Mouse (Mus musculus) CD4-positive, CD25-positive, alpha-beta regulatory T cell, adult 4 months (primary cell): ENCODE measurements around the gene Iqgap1. TPM values are rescaled to one million over a fixed set of nuclear protein-coding genes. Genes with fewer than 3 reads are reported as not detected.

ENCODE experiments used
- ATAC-seq: one replicate; pipeline ENCODE4 v1.8.0; 2017
- polyA plus RNA-seq, 2 experiments: library from polyadenylated mRNA; unstranded; fragments of 100-300 nt; shearing (Covaris generic); gene quantifications; one replicate each; pipeline ENCODE4 v1.2.1; 2017

Gene Iqgap1
- polyA plus RNA-seq, 2 experiments from 2014 or later, result 187 to 284 TPM

- ATAC-seq, result no peak
Measured at GRCm38 (mm10) chr7:80843176-80843575, 17.4 kb upstream of the Iqgap1 start.

DNA sequence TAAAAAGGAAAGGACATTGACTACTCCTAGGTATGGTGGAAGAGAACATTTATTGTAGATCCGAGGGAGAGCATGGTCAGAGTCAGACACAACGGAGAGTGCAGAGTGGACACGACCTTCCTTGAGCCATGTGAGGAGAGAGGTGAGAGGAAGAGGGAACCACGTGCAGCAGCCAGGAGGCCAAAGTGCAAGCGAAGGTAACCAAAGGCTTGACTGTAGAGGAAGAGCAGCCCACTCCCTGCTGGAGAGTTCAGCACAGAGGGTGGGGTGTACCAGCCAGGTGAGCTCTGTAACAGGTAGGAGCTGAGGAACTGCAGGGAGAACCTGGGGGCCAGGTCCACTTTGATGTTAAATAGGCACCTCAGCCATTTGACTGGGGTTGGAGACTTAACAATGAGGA, 16.4 kb upstream of the Iqgap1 start:
- no peak for ATAC-seq

GRCm38 (mm10) chr7:80840937-80841336, 15.2 kb upstream of the Iqgap1 start:
- ATAC-seq, result peak; percentile 28

DNA sequence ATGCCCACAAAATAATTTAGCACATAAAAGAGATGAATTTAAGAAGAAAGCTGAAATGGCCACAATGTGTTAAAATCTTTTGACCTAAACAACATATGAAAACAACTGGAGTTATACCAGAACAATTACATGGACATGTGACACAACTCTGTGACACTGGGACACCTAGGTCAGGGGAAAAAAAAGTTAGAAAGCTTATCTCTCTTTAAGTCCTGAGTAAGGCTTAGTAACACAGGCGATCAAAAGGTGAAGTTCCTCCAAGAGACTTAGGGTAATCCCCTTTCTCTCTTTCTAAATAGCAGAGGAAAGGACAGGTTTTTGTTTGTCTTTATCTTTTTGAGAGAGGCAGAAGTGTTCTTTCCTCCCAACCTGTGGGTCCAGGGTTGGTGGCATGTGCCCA, 14.5 kb upstream of the Iqgap1 start:
- peak; percentile 93 for ATAC-seq

DNA sequence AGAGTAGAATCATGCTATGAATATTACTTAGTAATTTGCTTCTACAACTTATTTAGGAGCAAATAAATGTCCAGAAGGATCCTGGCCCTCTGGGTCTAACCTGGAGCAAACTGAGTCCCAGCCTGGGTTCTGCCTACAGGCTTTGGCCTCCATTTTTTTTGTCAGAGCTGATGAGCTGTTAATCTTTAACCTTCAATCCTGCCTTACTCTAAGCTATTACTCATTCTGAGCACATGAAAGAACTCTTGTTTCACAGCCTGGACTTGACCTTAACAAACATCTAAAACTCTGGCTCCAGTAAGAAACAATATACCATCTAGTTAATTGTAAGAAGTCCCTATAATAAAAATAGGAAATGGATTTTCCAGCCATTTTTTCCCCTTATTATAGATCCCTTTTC, 14.0 kb upstream of the Iqgap1 start:
- no peak for ATAC-seq

DNA sequence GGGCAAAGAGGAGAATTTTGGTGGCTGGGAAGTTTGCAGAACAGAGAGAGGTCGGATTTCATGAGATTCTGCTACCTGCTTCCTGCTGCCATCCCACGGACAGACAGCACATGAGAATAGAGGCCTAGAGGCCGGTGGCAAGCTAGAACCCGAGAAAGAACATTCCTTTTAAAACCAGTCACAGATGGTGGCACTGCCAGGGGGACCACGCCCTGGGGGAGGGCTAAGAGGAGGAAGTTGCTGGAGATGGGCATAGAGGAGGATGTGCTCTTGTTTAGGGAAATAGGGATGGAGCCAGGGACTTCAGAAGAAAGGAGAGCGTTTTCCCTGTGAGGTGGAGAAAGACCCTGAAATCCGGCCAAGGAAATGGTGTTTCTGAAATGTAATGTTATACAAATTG, 12.5 kb upstream of the Iqgap1 start:
- no peak for ATAC-seq

DNA sequence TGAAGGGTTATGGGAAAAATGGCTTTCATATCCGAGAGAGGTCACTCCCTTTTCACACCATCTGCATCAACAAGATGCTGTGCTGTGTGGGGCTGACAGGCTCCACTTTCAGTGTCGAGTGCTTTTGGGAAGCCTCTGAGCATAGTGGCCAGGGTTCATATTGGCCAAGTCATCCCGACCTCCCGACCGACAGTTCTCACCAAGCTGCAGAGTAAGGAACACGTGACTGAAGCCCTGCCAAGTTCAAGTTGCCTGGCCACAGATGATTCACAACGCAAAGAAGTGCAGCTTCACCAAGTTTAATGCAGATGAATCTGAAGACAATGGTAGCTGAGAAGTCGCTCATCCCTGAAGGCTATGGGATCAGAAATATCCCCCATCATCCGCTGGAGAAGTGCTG, 12.0 kb upstream of the Iqgap1 start:
- no peak for ATAC-seq

GRCm38 (mm10) chr7:80835984-80836652, 10.3 kb upstream of the Iqgap1 start:
- ATAC-seq, result no peak

- ATAC-seq, result no peak
Measured at GRCm38 (mm10) chr7:80833651-80834532, 8.1 kb upstream of the Iqgap1 start.

DNA sequence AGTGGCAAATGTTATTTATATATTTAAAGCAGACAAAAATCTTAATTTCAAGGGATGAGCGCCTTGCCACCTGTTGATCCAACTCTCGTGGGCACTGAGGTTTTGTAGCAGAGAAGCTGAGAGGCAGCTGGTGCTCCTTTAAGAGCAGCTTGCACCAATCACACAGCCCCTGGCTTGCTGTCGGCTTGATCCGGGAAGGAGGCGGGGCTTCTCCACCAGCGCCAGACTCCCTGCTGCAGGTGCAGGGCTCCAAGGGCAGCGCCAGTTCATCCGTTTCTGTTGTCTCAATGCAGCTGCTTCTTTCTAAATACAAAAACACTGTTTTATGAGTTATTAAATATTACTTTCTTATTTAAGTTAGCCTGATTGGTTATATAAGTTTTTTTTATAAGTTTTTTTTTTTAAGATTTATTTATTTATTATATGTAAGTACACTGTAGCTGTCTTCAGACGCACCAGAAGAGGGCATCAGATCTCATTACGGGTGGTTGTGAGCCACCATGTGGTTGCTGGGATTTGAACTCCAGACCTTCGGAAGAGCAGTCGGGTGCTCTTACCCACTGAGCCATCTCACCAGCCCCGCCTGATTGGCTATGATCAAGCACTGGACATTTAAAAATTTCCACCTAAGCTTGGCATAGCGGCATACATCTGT, 7.3 kb upstream of the Iqgap1 start:
- ATAC-seq, result peak; percentile 52

GRCm38 (mm10) chr7:80832191-80832590, 6.4 kb upstream of the Iqgap1 start:
- ATAC-seq, result peak; percentile 84

DNA sequence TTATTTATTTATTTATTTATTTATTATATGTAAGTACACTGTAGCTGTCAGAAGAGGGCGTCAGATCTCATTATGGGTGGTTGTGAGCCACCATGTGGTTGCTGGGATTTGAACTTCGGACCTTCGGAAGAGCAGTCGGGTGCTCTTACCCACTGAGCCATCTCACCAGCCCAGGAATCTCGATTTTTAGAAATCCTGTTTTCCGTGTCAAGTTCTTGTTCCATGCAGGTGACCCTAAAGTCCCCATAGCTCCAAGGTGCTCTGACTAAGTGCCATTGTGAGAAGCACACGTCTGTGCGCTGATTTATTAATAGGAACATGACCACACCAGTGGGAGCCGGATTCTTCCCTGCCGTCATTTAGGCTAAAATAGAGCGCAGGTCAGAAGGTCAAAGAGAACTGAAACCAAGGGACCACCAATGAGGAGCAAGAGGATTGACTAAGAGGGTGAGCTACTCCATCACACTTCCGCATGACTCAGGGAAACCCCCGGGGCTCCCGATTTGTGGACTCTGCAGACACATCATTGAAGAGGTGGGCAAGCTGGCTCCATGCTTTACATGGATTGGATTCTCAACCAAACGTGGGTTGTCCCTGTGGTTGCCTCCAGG, 4.5 kb upstream of the Iqgap1 start:
- no peak for ATAC-seq

DNA sequence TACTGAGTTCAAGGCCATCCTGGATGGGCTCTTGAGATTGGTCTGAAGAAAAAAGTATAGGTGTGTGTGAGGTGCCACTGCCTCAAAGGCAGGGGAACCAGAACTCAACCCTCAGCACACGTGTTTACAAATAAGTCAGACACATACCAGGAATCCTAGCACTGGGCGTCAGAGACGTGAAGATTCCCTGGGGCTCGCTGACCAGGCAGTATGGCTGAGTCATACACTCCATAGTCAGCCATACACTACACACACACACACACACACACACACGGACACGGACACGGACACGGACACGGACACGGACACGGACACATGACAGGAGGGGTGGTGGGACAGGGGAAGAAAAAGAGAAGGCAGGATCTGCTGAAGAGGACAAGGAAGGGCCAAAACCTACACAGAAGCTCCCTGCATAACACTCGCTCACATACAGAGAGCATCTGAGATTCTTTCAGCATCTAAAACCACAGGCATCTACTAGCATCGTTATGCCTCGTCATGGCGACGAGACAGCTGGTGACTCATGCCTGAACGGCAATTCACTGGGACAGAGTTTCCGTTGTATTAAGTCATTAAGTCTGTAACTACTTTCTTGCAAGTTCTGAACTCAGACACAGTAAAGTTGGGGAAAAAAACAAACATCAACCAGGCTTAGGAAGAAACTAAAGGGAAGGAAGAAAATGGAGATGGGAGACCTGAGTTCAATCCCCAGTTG, 2.5 kb upstream of the Iqgap1 start:
- peak; percentile 74 for ATAC-seq

DNA sequence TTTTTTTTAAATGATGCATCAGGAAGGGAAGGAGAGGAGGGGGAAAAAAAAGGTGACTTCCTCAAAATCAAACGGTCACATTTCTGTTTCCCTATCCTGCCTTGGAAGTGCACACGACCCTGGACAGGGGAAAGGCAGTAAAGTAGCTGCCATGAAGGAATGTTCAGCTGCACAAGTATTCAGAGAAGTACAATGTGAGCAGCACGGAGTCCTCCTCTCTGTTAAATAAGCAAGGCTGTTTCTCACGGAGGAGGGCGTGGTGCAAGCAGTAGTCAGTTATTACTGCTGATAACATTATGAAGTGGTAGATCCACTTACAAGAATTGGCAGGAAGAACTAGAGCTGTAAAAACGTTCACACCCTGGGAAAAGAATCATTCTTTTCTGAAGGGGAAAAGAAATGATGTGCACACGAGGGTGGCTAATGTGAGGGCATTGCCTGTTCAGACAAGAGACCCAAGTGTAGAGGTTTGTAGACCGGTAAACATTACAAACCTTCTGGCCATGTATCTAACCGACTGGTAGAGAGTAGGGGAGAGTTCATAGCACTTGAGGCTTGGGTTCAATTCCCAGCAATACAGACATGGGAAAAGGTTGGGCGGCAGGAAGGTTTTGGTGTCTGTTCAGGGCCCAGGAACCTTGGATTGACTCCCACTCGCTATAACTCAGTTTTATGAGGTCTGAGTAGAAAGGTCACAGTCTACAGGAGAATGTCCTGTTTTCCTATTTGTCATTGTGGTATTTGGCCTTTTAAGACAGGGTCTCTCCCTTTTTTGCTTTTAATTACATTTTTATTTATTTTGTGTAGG, 1.7 kb downstream of the Iqgap1 start:
- ATAC-seq, result no peak

DNA sequence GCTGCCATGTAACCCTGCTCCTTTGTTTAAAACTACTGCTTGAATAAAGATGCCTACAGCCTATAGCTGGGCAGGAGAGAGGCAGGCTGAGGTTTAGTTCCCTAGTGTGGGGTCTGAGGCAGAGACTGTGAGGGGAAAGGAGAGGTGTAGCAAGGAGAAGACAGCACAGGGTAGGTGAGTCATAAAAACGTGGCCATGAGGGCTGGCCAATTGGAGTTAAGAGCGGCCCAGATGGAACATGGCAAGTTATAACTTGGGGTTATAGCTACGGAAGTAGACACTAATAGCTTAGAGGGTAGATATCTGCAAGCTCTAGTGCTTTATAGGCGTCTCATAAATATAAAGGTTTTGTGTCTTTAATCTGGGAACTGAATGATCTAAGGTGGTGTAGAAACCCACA, 2.5 kb downstream of the Iqgap1 start:
- no peak for ATAC-seq

DNA sequence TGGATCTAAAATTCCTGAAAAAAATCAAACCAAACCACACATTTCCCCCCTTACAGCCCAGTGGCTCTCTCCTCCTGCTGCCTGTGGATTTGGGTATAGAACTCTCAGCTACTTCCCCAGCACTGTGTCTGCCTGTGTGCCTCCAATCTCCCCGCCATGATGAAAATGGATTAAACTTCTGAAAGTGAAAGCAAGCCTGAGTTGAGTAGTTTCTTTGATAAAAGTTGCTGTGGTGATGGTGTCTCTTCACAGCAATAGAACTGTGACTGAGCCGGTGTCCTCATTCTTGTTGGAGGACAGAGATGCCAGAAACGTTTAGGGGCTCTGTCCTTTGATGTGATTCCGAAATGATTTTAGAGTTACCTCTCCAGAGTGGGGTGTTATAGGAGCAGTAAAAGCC, 4.9 kb downstream of the Iqgap1 start:
- peak; percentile 75 for ATAC-seq

GRCm38 (mm10) chr7:80816641-80817040, 9.1 kb downstream of the Iqgap1 start:
- no peak for ATAC-seq

- no peak for ATAC-seq
Measured at GRCm38 (mm10) chr7:80813397-80813796, 12.4 kb downstream of the Iqgap1 start.

DNA sequence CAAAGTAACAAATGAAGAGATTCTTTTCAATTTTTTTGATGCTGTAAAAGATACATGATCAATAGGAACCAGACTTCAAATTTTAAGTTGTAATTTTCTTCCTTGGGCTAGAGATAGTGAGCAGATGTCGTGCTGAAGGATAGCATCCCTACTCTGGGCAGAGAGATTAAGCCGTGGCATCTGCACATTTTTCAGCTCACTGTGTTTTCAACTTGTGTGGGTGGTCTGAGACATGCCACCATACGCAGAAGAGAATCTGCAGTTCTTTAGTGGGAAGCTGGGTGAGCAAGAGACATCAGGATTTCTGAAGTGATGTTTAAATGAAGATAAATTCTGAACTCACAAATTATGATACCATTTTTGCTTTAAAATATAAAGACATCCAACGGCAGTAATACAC, 19.4 kb downstream of the Iqgap1 start:
- ATAC-seq, result no peak

DNA sequence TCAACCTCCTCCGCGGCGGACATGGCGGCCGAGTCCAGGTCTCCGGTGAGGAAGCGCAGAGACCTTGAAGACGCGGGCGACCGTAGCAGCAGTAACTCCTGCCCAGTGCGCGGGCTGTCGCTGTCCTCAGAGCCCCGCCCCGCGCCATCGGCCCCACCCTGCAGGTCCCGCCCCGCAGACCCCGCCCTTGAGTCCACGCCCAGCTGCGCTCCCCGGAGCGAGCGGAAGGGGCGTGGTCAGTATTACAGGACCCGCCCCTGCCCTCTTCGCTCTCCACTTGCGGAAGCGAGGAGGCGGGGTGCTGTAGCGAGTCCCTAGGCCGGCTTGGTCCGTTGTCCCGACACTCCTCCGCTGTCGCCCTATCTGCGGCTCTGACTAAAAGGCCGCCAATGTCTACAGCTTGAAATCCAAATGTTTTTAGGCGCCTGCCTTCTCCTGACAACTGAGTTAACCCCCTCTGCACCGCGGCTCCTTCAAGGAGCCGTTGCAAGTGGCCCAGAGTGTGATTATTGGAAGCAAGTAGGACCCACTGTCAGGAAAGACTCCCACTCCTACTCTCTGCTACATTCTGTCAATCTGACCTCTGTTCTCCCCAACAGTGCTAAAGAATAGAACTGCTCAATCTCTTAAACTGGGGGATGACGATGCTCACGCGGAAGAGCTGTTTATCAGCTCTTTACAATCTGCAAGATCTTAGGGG, 22.5 kb downstream of the Iqgap1 start:
- ATAC-seq, result peak; percentile 93
